Mouse (Mus musculus) intestine, embryonic 16.5 days (tissue): ENCODE measurements around the gene Lhx1. TPM values are rescaled to one million over a fixed set of nuclear protein-coding genes. Genes with fewer than 3 reads are reported as not detected.

Experiments
- polyA plus RNA-seq: library from polyadenylated mRNA; unstranded; fragments of >200 nt; fragmentation: Nextera tagmentation; extraction: Ambion mirVana; gene quantifications from 2 replicates; pipeline ENCODE4 v1.2.1, GENCODE M21; 2015

Lhx1 gene
- polyA plus RNA-seq, 1 experiment from 2014 or later: 0.12 TPM

Other genes with a start within 250 kb of the Lhx1 start
- 58.0 and 63.6 TPM in 2 replicates for gene Aatf, start 12.0 kb downstream of the Lhx1 start, polyA plus RNA-seq